Mouse (Mus musculus) G1E (cell line): ENCODE measurements around the gene Sae1.

Source experiments
- CTCF ChIP-seq: IDR thresholded peaks from 2 replicates; pipeline ENCODE4 v1.5.1; 2012; ENCODE audit warnings: low read depth, low read length, inconsistent platforms, mixed read lengths
- POLR2AphosphoS5 ChIP-seq: IDR thresholded peaks from 2 replicates; pipeline ENCODE4 v1.6.1; 2012; ENCODE audit warnings: low read depth, low read length, inconsistent platforms; ENCODE audit not compliant: insufficient replicate concordance
- TAL1 ChIP-seq: conservative IDR thresholded peaks from 2 replicates; pipeline ENCODE4 v1.6.1; 2012; ENCODE audit warnings: low read depth, low read length, inconsistent platforms, mixed read lengths

DNA sequence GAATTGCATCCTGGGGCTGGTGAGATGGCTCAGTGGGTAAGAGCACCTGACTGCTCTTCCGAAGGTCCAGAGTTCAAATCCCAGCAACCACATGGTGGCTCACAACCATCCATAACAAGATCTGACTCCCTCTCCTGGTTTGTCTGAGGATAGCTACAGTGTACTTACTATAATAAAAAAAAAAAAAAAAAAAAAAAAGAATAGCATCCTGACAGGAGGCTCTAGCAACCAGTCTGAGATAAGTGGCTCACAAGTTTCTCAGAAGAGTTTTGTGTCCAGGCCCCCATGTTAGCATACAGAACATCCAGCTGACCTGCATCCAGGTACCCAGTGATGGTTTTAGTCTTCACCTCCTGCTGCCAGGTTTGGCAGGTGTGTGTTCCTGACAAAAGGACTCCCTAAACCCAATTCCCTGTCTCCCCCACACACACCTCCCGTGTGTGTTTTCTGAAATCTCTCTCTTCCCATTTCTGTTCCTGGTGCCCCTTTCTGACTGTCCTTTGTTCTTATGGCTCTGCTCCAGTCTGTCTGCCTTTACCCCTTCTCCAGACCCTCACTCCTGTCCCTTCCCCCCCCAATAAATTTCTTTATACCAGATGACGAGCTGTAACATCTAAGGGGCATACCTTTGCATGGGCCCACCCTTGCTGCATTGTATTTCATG is 10.9 kb upstream of the Sae1 start:
- TF ChIP-seq POLR2AphosphoS5 = no peak
- TF ChIP-seq CTCF = no peak
- no peak for TF ChIP-seq TAL1
